Mouse (Mus musculus): ENCODE measurements at regions not wholly inside any gene's neighbourhood (a gene's known extent, or its start where the extent isn't known, plus 50 kb on each side); places are given as distances from the start of the nearest gene placed in this dataset.

DNA sequence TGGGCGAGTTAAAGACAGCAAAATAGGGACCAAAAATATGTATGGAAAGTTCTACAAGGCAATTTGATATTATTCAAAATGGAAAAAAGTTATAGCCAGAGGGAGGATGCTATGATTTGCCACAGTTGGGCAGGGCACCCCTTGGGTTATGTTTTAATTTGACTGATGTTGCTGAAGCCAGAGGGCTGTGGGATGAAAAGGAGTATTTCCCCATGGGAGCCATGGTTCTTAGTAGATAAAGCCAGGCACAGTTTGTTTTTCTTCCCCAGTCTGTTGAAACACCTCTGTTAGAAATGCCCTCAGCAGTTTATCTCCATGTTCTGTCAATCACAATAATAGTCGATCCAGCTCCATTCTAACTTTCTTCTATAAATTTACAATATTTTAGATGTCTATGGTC, 82.6 kb upstream of the Gm11146 start:
- no peak for DNase-seq

GRCm38 (mm10) chr16:77679234-77679633, 77.3 kb upstream of the Gm11146 start:
- no peak for DNase-seq

DNA sequence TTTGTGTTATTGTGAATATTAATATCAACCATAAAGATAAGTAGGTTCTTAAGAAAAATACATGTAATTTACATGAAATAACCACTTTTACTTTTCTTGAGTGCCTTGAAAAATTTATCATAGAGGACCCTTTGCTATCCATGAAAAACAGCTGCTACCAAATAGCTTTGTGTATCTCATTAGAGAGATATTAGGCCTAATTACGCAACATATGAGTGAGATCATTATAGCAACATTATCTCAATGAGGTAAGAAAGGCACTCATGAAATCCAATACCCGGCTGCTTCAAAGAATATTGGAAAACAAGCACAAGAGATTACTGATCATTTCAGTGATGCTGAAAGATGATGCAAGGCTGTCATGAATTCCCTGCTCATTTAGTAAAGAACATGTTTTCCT, 74.9 kb upstream of the Gm11146 start:
- DNase-seq = no peak

GRCm38 (mm10) chr16:77675885-77676597, 74.1 kb upstream of the Gm11146 start:
- DNase-seq = no peak

DNA sequence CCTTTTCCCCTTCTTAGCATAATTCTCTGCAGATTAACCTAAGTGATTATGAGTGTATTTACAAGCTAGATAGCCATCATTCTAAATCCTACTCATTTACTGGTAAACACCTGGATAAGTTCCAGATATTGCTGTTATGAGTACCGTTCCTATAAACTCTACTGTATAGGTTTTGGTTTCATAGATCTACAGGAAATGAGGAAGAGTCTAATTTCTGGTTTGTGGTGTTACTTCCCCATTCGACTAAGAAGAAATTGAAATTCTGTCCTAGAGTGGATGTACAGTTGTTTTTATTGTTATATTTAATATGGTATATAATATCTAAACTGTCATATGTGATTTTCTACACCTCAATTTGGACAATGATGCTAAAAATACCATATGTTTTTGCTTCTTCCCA, 69.4 kb upstream of the Gm11146 start:
- no peak for DNase-seq

DNA sequence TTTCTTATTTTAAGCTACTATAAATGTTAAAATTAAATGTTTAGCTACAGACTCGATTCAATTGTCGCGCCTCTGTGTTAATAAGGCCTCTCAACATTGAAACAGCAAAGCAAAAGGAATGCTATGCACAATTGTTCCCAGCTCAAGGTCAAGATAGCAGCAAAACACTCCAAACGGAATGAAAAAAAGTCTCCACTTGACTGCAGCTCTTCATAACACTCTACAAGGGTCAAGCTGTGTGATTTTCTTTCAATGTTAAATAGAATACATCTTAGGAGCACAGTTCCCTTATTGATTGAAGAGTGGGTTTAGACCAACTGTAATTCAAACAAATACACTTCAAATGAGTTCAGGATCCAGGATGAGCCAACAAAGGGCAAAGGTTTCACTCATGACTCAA, 63.9 kb upstream of the Gm11146 start:
- no peak for DNase-seq

- peak; percentile 9 for DNase-seq
These were observed 60.2 kb upstream of the Gm11146 start for GRCm38 (mm10) chr16:77662107-77662518.

GRCm38 (mm10) chr16:77653306-77653705, 51.4 kb upstream of the Gm11146 start:
- no peak for DNase-seq
